Mouse (Mus musculus): ENCODE measurements around the gene Wbp4.

GRCm38 (mm10) chr14:79441441-79441840 is 39.9 kb downstream of the Wbp4 start:
- TF ChIP-seq CTCF (IDR thresholded peaks at IDR 0.05; ENCODE audit: low read depth): no peak
- TF ChIP-seq EP300 (optimal IDR thresholded peaks at IDR 0.05): no peak
